Mouse (Mus musculus) splenic B cell, adult 2 months (primary cell): ENCODE measurements at regions not wholly inside any gene's neighbourhood (a gene's known extent, or its start where the extent isn't known, plus 50 kb on each side); places are given as distances from the start of the nearest gene placed in this dataset.
"Not testable (repeated sequence)": the region's sequence is repeated elsewhere in the genome, so short reads cannot be mapped to it uniquely, and the experiment has no call there.

Experiments
- DNase-seq: peaks from one replicate; pipeline ENCODE4 v3.0.0-alpha.2; 2011; ENCODE audit warnings: low read depth, low spot score
- H3K27me3 ChIP-seq: 2 replicates; pipeline ENCODE4 v1.6.1; 2012; ENCODE audit warnings: mild to moderate bottlenecking, low read length, moderate library complexity, mixed read lengths; ENCODE audit not compliant: control insufficient read depth, poor library complexity, insufficient read depth, severe bottlenecking
- H3K36me3 ChIP-seq: 2 replicates; pipeline ENCODE4 v1.6.1; 2012; ENCODE audit warnings: mild to moderate bottlenecking, low read length, moderate library complexity, mixed read lengths; ENCODE audit not compliant: control insufficient read depth, poor library complexity, insufficient read depth, severe bottlenecking

- no peaks in the 10 kb centered on the region for H3K27me3 ChIP-seq
- H3K36me3 ChIP-seq, result no peaks in the 10 kb centered on the region
- no peak for DNase-seq
Measured at GRCm38 (mm10) chr5:67487965-67488409, 59.9 kb upstream of the Bend4 start.

GRCm38 (mm10) chr5:67490709-67491108 is 62.6 kb upstream of the Bend4 start:
- peak; percentile 32 for DNase-seq
- H3K27me3 ChIP-seq, H3K36me3 ChIP-seq: not testable (repeated sequence)

- DNase-seq, result no peak
Measured at GRCm38 (mm10) chr5:67492893-67493302, 64.8 kb upstream of the Bend4 start.

GRCm38 (mm10) chr5:67496710-67497109 is 68.6 kb upstream of the Bend4 start:
- no peak for DNase-seq
- H3K36me3 ChIP-seq, result no peaks in the 10 kb centered on the region
- no peaks in the 10 kb centered on the region for H3K27me3 ChIP-seq

More at GRCm38 (mm10) chr5:67492893-67493302, 64.8 kb upstream of the Bend4 start:
- H3K36me3 ChIP-seq, result no peaks in the 10 kb centered on the region
- H3K27me3 ChIP-seq, result no peaks in the 10 kb centered on the region

- DNase-seq, result no peak
- Histone ChIP-seq H3K36me3 (no peaks in the 10 kb centered on the region), H3K27me3 (no peaks in the 10 kb centered on the region)
Measured at GRCm38 (mm10) chr5:67520251-67520650, 87.4 kb upstream of the Shisa3 start.

- Histone ChIP-seq H3K27me3 (no peaks in the 10 kb centered on the region), H3K36me3 (no peaks in the 10 kb centered on the region)
- no peak for DNase-seq
Measured at GRCm38 (mm10) chr5:67521423-67521912, 86.2 kb upstream of the Shisa3 start.

GRCm38 (mm10) chr5:67530149-67530548 is 77.5 kb upstream of the Shisa3 start:
- DNase-seq, result no peak
- Histone ChIP-seq H3K27me3 (no peaks in the 10 kb centered on the region), H3K36me3 (no peaks in the 10 kb centered on the region)

GRCm38 (mm10) chr5:67530957-67531356 is 76.7 kb upstream of the Shisa3 start:
- peak; percentile 44 for DNase-seq
- Histone ChIP-seq H3K36me3 (no peaks in the 10 kb centered on the region), H3K27me3 (no peaks in the 10 kb centered on the region)

- DNase-seq, result peak; percentile 86
- Histone ChIP-seq H3K36me3 (no peaks in the 10 kb centered on the region), H3K27me3 (no peaks in the 10 kb centered on the region)
Measured at GRCm38 (mm10) chr5:67532351-67532750, 75.3 kb upstream of the Shisa3 start.

- no peaks in the 10 kb centered on the region for H3K36me3 ChIP-seq
- H3K27me3 ChIP-seq, result no peaks in the 10 kb centered on the region
- DNase-seq, result no peak
Measured at GRCm38 (mm10) chr5:67532756-67533255, 74.9 kb upstream of the Shisa3 start.

- DNase-seq, result no peak
- Histone ChIP-seq H3K27me3 (no peaks in the 10 kb centered on the region), H3K36me3 (no peaks in the 10 kb centered on the region)
Measured at GRCm38 (mm10) chr5:67534056-67534455, 73.6 kb upstream of the Shisa3 start.

GRCm38 (mm10) chr5:67537990-67538389 is 69.7 kb upstream of the Shisa3 start:
- Histone ChIP-seq H3K27me3 (no peaks in the 10 kb centered on the region), H3K36me3 (no peaks in the 10 kb centered on the region)
- DNase-seq, result no peak

- no peaks in the 10 kb centered on the region for H3K27me3 ChIP-seq
- H3K36me3 ChIP-seq, result no peaks in the 10 kb centered on the region
- no peak for DNase-seq
Measured at GRCm38 (mm10) chr5:67539591-67540238, 68.0 kb upstream of the Shisa3 start.

- no peaks in the 10 kb centered on the region for H3K36me3 ChIP-seq
- no peak for DNase-seq
- no peaks in the 10 kb centered on the region for H3K27me3 ChIP-seq
Measured at GRCm38 (mm10) chr5:67541867-67542266, 65.8 kb upstream of the Shisa3 start.

GRCm38 (mm10) chr5:67544028-67544589 is 63.6 kb upstream of the Shisa3 start:
- DNase-seq, result no peak
- no peaks in the 10 kb centered on the region for H3K27me3 ChIP-seq
- H3K36me3 ChIP-seq, result no peaks in the 10 kb centered on the region
